Mouse (Mus musculus): ENCODE data around the gene AW011738.

DNA sequence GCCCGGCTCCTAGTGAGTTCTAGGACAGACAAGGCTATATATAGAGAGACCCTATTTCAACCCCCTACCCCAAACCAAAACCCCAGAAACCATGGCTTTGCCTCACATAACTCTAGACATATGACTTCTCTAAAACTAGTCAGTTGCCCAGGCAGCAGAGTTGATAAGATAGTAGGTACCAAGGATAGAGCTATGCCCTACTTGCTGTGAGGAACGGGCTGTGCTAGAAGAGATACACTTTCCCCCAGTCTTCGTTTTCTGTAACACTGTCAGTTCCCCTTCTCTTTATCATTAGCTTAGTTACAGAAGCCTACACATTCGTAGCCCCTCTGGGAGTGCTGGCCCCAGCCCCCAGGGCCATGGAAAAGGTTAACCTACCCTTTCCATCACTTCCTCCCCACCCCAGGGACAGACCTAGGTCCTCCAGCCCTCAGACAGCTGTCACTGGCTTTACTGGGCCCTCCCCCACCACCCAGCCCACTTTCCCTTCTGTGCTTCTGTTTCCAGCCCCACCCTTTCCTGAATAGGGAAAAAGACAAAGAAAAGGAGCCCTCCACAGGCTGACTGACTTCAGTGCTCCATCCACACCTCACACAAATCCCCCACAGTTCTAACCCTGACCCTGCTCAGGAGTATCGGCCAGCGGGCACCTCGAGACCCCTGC is 18.7 kb upstream of the AW011738 start:
- no peak for TF ChIP-seq TAL1 (IDR thresholded peaks at IDR 0.05; ENCODE audit: low read length)
- no peak for TF ChIP-seq GATA1 (IDR thresholded peaks at IDR 0.05; ENCODE audit: low read length)
